Mouse (Mus musculus) thymus, postnatal 25 days (tissue): ENCODE measurements at regions not wholly inside any gene's neighbourhood (a gene's known extent, or its start where the extent isn't known, plus 50 kb on each side); places are given as distances from the start of the nearest gene placed in this dataset.

Source experiments
- DNase-seq: peaks from one replicate; pipeline ENCODE4 v3.0.0; 2022

GRCm38 (mm10) chr2:128374926-128375325 is 216.1 kb upstream of the Spdye4c start:
- no peak for DNase-seq

GRCm38 (mm10) chr2:128375827-128376226 is 215.2 kb upstream of the Spdye4c start:
- DNase-seq, result no peak

- DNase-seq, result no peak
Observed at GRCm38 (mm10) chr2:128377176-128377575, 213.8 kb upstream of the Spdye4c start.

GRCm38 (mm10) chr2:128377680-128378079 is 213.3 kb upstream of the Spdye4c start:
- DNase-seq, result no peak

GRCm38 (mm10) chr2:128378456-128378855 is 212.6 kb upstream of the Spdye4c start:
- DNase-seq, result no peak

- no peak for DNase-seq
Observed at GRCm38 (mm10) chr2:128379151-128379550, 211.9 kb upstream of the Spdye4c start.

- no peak for DNase-seq
Observed at GRCm38 (mm10) chr2:128379554-128379953, 211.5 kb upstream of the Spdye4c start.

- no peak for DNase-seq
Observed at GRCm38 (mm10) chr2:128380581-128380980, 210.4 kb upstream of the Spdye4c start.

GRCm38 (mm10) chr2:128381684-128382205 is 209.3 kb upstream of the Spdye4c start:
- no peak for DNase-seq

GRCm38 (mm10) chr2:128382473-128382872 is 208.5 kb upstream of the Spdye4c start:
- no peak for DNase-seq

GRCm38 (mm10) chr2:128384612-128385011 is 206.4 kb upstream of the Spdye4c start:
- no peak for DNase-seq

GRCm38 (mm10) chr2:128386846-128387621 is 204.0 kb upstream of the Spdye4c start:
- no peak for DNase-seq

GRCm38 (mm10) chr2:128387851-128388471 is 203.0 kb upstream of the Spdye4c start:
- no peak for DNase-seq

- no peak for DNase-seq
Observed at GRCm38 (mm10) chr2:128388883-128389470, 202.0 kb upstream of the Spdye4c start.

GRCm38 (mm10) chr2:128392344-128392743 is 198.7 kb upstream of the Spdye4c start:
- no peak for DNase-seq

GRCm38 (mm10) chr2:128393401-128393800 is 197.6 kb upstream of the Spdye4c start:
- DNase-seq, result no peak

- no peak for DNase-seq
Observed at GRCm38 (mm10) chr2:128393921-128394320, 197.1 kb upstream of the Spdye4c start.

GRCm38 (mm10) chr2:128395308-128396007 is 195.6 kb upstream of the Spdye4c start:
- DNase-seq, result no peak

GRCm38 (mm10) chr2:128396008-128396346 is 195.0 kb upstream of the Spdye4c start:
- DNase-seq, result peak; percentile 94

- no peak for DNase-seq
Observed at GRCm38 (mm10) chr2:128401359-128401758, 189.7 kb upstream of the Spdye4c start.

GRCm38 (mm10) chr2:128403143-128403935 is 187.7 kb upstream of the Spdye4c start:
- DNase-seq, result no peak

GRCm38 (mm10) chr2:128404405-128404804 is 186.6 kb upstream of the Spdye4c start:
- no peak for DNase-seq
